Mouse (Mus musculus): ENCODE data around the gene Ets2. TPM values are rescaled to one million over a fixed set of nuclear protein-coding genes. Genes with fewer than 3 reads are reported as not detected.
A peak's percentile ranks its signal among the peaks of the same experiment; 100 is the strongest.

Ets2 gene
- polyA plus RNA-seq (2014; fragmentation: Nextera tagmentation; extraction: Ambion mirVana) = 55.7 and 56.8 TPM in 2 replicates

DNA sequence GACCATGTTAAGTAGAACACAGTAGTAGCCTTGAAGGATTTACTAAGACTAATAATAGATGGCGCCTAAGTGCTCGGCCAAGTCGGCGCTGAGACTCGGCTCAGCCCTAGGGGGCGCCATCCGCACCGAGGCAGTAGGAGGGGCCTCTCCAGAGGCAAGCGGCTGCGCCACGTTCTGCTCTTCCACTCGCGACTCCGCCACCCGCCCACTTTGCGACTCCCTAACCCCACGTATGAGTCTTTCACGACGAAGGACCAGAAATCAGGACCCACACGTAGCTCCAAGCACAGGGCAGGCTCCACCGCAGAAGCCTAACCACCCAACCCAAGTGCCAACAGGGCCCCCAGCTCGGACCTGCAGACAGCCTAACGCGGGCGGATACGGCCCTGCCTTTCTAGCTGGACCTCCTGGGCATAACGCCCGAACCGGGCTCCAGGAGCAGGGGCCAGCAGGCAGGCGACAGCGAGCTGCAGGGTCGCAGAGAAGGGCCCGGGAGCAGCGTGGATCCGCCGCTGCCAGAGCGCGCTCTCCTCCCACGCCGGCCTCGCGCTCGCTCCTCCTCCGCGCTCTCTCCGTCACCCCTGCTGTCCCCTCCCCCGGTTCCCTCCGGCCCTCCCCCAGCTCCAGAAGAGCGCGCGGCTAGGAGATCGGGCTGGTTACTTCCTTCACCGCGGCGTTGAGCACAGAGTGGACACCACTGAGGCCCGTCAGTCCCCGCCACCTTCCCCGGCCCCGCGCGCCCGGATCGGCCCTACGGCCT, at the start of gene Ets2:
TSS of gene Ets2 (plus strand) at position 274 of the 760 bp plus-strand sequence.
- Histone ChIP-seq H3K36me3 (ENCODE audit: control insufficient read depth, insufficient read depth, low read length) (peaks cover 13% of the 10 kb centered on the region), H3K4me3 (ENCODE audit: low read depth, low read length) (peak within 1 kb of the TSS; percentile 88), H3K9ac (ENCODE audit: low read depth, low read length) (peak within 1 kb of the TSS; percentile 98), H3K4me1 (ENCODE audit: control insufficient read depth, insufficient read depth, low read length) (peaks cover 21% of the 10 kb centered on the region), H3K9me3 (ENCODE audit: control insufficient read depth, low read length) (no peaks in the 10 kb centered on the region), H3K4me2 (ENCODE audit: low read depth, low read length) (peak within 1 kb of the TSS; percentile 83), H3K27ac (replicated peaks; ENCODE audit: low read depth, low read length) (peak within 1 kb of the TSS; percentile 95), H3K27me3 (replicated peaks; ENCODE audit: control insufficient read depth, insufficient read depth, low read length) (no peaks in the 10 kb centered on the region)
- DNase-seq (ENCODE audit: low spot score) (peak; percentile 94), ATAC-seq (ENCODE audit: low read depth) (peak; percentile 95)
- under 1% methylated on average over 32 of the region's 64 CpGs for WGBS

DNA sequence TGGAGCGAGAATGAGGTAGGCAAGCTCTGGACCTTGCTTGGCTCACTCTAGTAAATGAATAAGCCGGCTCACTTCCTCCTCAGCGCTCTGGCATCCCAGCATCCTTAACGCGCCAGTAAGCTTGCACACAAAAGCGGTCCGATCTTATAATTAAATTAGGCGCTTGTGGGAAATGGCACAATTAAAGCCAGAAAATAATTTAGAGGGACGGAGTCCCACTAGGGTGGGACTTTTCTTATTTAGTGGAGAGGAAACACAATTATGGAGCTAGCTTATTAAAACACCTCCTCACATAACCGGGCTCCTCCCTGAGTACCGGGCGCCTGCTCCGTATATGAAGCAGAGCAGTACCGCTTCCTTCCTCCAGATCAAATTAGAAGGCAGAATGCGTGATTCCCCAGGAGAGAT, 47.7 kb upstream of the Ets2 start:
- H3K27ac ChIP-seq (replicated peaks; ENCODE audit: low read depth, low read length) = no peak overlapping the region
- no peak overlapping the region for H3K9ac ChIP-seq (ENCODE audit: low read depth, low read length)
- H3K4me3 ChIP-seq (ENCODE audit: low read depth, low read length) = no peak overlapping the region
- H3K9me3 ChIP-seq (ENCODE audit: control insufficient read depth, low read length) = peaks cover 10% of the 10 kb centered on the region; the same call in 1 of the 2 replicates
- ATAC-seq (ENCODE audit: low read depth) = no peak
- no peaks in the 10 kb centered on the region for H3K27me3 ChIP-seq (replicated peaks; ENCODE audit: control insufficient read depth, insufficient read depth, low read length)
- no peaks in the 10 kb centered on the region for H3K36me3 ChIP-seq (ENCODE audit: control insufficient read depth, insufficient read depth, low read length)
- H3K4me2 ChIP-seq (ENCODE audit: low read depth, low read length) = no peak overlapping the region
- 71% methylated on average over 15 of the region's 15 CpGs for WGBS
- DNase-seq (ENCODE audit: low spot score) = peak; percentile 33
- no peaks in the 10 kb centered on the region for H3K4me1 ChIP-seq (ENCODE audit: control insufficient read depth, insufficient read depth, low read length)

DNA sequence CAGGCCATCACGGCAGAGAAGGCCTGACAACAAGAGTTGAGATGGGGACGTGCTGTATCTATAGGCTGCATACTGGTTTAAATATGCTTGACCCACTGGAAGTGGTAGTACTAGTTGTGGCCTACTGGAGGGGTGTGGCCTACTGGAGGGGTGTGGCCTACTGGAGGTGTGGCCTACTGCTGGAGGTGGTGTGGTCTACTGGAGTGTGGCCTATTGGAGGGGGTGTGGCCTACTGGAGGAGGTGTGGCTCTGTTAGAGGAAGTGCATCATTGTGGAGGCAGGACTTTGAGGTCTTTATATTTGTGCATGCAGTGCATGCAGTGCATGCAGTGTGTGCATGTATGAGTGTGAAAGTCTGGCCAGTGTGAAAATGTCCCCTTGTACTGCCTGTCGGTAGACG, 45.3 kb upstream of the Ets2 start:
- H3K27me3 ChIP-seq (replicated peaks; ENCODE audit: control insufficient read depth, insufficient read depth, low read length) = no peaks in the 10 kb centered on the region
- 98% methylated on average over 4 of the region's 4 CpGs for WGBS
- ATAC-seq (ENCODE audit: low read depth) (no peak), DNase-seq (ENCODE audit: low spot score) (no peak)
- no peak overlapping the region for H3K4me3 ChIP-seq (ENCODE audit: low read depth, low read length)
- no peak overlapping the region for H3K9ac ChIP-seq (ENCODE audit: low read depth, low read length)
- peaks cover 10% of the 10 kb centered on the region; the same call in 1 of the 2 replicates for H3K9me3 ChIP-seq (ENCODE audit: control insufficient read depth, low read length)
- H3K4me1 ChIP-seq (ENCODE audit: control insufficient read depth, insufficient read depth, low read length) = no peaks in the 10 kb centered on the region
- no peak overlapping the region for H3K27ac ChIP-seq (replicated peaks; ENCODE audit: low read depth, low read length)
- H3K4me2 ChIP-seq (ENCODE audit: low read depth, low read length) = no peak overlapping the region
- no peaks in the 10 kb centered on the region for H3K36me3 ChIP-seq (ENCODE audit: control insufficient read depth, insufficient read depth, low read length)

DNA sequence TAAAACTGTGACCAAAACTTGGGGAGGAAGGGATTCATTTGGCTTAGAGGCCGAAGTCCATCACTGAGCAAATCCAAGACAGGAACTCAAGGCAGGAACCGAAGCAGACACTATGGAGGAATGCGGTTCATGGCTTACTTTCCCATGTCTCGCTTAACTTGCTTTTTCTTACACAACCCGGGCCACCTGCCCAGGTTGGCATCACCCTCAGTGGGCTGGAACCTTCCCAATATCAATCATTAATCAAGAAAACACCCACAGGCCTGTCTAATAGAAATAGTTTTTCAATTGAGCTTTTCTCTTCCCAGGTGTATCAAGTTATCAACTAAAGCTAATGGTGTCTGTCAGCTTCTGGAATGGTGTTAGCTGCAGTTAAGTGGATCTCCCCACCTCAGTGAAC, 44.7 kb upstream of the Ets2 start:
- H3K36me3 ChIP-seq (ENCODE audit: control insufficient read depth, insufficient read depth, low read length) = no peaks in the 10 kb centered on the region
- DNase-seq (ENCODE audit: low spot score) (no peak), ATAC-seq (ENCODE audit: low read depth) (no peak)
- 95% methylated on average over 5 of the region's 5 CpGs for WGBS
- H3K27me3 ChIP-seq (replicated peaks; ENCODE audit: control insufficient read depth, insufficient read depth, low read length) = no peaks in the 10 kb centered on the region
- H3K4me2 ChIP-seq (ENCODE audit: low read depth, low read length) = no peak overlapping the region
- peaks cover 10% of the 10 kb centered on the region; the same call in 1 of the 2 replicates for H3K9me3 ChIP-seq (ENCODE audit: control insufficient read depth, low read length)
- no peak overlapping the region for H3K9ac ChIP-seq (ENCODE audit: low read depth, low read length)
- H3K4me3 ChIP-seq (ENCODE audit: low read depth, low read length) = no peak overlapping the region
- H3K4me1 ChIP-seq (ENCODE audit: control insufficient read depth, insufficient read depth, low read length) = no peaks in the 10 kb centered on the region
- H3K27ac ChIP-seq (replicated peaks; ENCODE audit: low read depth, low read length) = no peak overlapping the region

DNA sequence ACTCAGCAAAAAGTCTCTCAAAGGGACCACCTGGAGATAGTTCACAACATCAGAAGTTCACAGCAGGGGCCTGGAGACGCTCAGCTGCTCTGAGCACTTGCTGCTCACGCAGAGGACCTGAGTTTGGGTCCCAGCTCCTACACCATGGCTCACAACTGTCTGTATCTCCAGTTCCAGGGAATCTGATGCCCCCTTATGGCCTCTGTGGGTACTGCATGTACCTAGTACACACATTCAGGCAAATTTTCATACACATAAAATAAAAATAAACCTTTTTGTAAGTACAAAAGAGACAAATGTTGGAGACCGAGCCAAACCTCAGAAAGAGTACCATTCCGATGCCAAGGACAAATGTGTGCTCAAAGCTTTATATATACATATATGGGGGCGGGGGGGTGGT, 44.1 kb upstream of the Ets2 start:
- no peaks in the 10 kb centered on the region for H3K27me3 ChIP-seq (replicated peaks; ENCODE audit: control insufficient read depth, insufficient read depth, low read length)
- 91% methylated on average over 5 of the region's 5 CpGs for WGBS
- ATAC-seq (ENCODE audit: low read depth) = no peak
- H3K4me1 ChIP-seq (ENCODE audit: control insufficient read depth, insufficient read depth, low read length) = no peaks in the 10 kb centered on the region
- no peak overlapping the region for H3K4me3 ChIP-seq (ENCODE audit: low read depth, low read length)
- H3K9ac ChIP-seq (ENCODE audit: low read depth, low read length) = no peak overlapping the region
- no peak overlapping the region for H3K4me2 ChIP-seq (ENCODE audit: low read depth, low read length)
- no peak overlapping the region for H3K27ac ChIP-seq (replicated peaks; ENCODE audit: low read depth, low read length)
- no peak for DNase-seq (ENCODE audit: low spot score)
- no peaks in the 10 kb centered on the region for H3K36me3 ChIP-seq (ENCODE audit: control insufficient read depth, insufficient read depth, low read length)
- peaks cover 10% of the 10 kb centered on the region; the same call in 1 of the 2 replicates for H3K9me3 ChIP-seq (ENCODE audit: control insufficient read depth, low read length)

DNA sequence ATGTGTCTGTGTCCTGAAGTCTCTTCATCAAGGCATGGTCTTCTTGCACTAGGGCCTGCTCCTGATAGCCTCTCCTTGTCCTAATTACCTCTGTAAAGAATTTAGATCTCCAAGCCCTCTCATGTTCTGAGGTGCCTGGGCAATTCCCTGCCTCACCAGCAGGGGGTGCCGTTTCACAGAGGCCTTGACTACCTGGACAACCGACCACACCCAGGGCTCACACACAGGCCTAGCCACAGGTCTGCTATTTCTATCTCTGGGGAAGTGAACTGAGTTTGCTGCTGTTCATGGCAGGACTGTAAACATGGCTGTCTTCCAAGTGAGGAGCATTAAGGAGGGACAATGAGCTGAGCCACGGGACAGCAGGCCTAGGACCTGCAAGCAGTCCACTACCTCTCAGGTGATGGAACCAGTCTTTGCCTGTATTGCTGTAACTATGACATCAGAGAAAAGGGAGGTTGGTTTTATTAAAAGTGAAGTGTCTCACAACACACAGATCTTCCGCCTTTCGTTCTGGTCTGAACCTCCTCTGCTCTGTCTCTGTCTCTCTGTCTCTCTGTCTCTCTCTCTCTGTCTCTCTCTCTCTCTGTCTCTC, 42.9 kb upstream of the Ets2 start:
- H3K9me3 ChIP-seq (ENCODE audit: control insufficient read depth, low read length) = peaks cover 10% of the 10 kb centered on the region; the same call in 1 of the 2 replicates
- no peaks in the 10 kb centered on the region for H3K27me3 ChIP-seq (replicated peaks; ENCODE audit: control insufficient read depth, insufficient read depth, low read length)
- DNase-seq (ENCODE audit: low spot score) (peak; percentile 30), ATAC-seq (ENCODE audit: low read depth) (0 out of 2 replicates have a peak, but pooled peaks have one; percentile 23)
- H3K36me3 ChIP-seq (ENCODE audit: control insufficient read depth, insufficient read depth, low read length) = no peaks in the 10 kb centered on the region
- 52% methylated on average over 5 of the region's 5 CpGs for WGBS
- no peak overlapping the region for H3K4me2 ChIP-seq (ENCODE audit: low read depth, low read length)
- peak overlapping the region; percentile 72 for H3K27ac ChIP-seq (replicated peaks; ENCODE audit: low read depth, low read length)
- no peak overlapping the region for H3K4me3 ChIP-seq (ENCODE audit: low read depth, low read length)
- H3K9ac ChIP-seq (ENCODE audit: low read depth, low read length) = no peak overlapping the region
- H3K4me1 ChIP-seq (ENCODE audit: control insufficient read depth, insufficient read depth, low read length) = no peaks in the 10 kb centered on the region

DNA sequence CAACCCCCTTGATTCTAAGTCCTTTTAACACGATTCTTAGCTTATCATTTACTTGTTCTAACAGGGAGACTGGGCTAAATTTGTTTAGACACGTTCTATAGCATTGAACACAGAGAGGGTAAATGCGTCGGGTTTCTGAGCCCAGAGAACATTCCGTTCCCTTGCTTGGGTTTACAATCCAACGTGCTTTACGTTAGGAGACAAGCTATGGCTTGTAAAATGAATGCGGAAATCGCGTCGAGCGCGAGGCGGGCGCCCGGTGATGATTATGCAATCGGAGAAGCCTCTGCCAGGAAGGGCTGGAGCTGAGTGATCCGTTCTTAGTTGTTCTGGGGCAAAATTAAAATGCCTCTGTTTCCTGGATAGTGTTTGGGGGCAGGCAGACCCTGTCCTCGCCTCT, 42.4 kb upstream of the Ets2 start:
- Histone ChIP-seq H3K27ac (replicated peaks; ENCODE audit: low read depth, low read length) (peak overlapping the region; percentile 72), H3K4me2 (ENCODE audit: low read depth, low read length) (no peak overlapping the region), H3K9ac (ENCODE audit: low read depth, low read length) (no peak overlapping the region), H3K36me3 (ENCODE audit: control insufficient read depth, insufficient read depth, low read length) (no peaks in the 10 kb centered on the region), H3K4me3 (ENCODE audit: low read depth, low read length) (no peak overlapping the region), H3K4me1 (ENCODE audit: control insufficient read depth, insufficient read depth, low read length) (no peaks in the 10 kb centered on the region), H3K9me3 (ENCODE audit: control insufficient read depth, low read length) (peaks cover 10% of the 10 kb centered on the region; the same call in 1 of the 2 replicates), H3K27me3 (replicated peaks; ENCODE audit: control insufficient read depth, insufficient read depth, low read length) (no peaks in the 10 kb centered on the region)
- DNase-seq (ENCODE audit: low spot score) (peak; percentile 90), ATAC-seq (ENCODE audit: low read depth) (peak; percentile 83)
- 56% methylated on average over 19 of the region's 19 CpGs for WGBS

DNA sequence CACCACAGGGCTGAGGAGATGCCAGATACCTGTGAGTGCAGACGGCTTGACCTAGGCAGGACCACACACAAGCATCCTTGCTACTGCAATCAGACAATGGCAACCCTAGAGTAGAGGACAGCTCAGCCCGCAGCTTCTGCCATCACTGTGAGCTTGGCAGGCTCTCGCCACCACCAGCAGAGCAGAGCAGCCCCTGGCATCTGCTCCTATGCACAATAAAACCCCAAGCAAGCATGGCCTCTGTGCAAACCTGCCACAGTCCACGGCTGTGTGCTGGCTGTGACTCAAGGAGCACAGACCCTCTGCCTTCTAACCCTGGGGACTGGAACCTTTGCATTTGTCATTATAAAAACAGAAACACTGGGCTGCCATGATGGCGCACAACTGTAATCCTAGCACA, 41.0 kb upstream of the Ets2 start:
- H3K27ac ChIP-seq (replicated peaks; ENCODE audit: low read depth, low read length) = no peak overlapping the region
- ATAC-seq (ENCODE audit: low read depth) (no peak), DNase-seq (ENCODE audit: low spot score) (no peak)
- H3K4me2 ChIP-seq (ENCODE audit: low read depth, low read length) = no peak overlapping the region
- WGBS = 79% methylated on average over 5 of the region's 5 CpGs
- H3K9me3 ChIP-seq (ENCODE audit: control insufficient read depth, low read length) = peaks cover 10% of the 10 kb centered on the region; the same call in 1 of the 2 replicates
- no peak overlapping the region for H3K4me3 ChIP-seq (ENCODE audit: low read depth, low read length)
- no peaks in the 10 kb centered on the region for H3K4me1 ChIP-seq (ENCODE audit: control insufficient read depth, insufficient read depth, low read length)
- H3K36me3 ChIP-seq (ENCODE audit: control insufficient read depth, insufficient read depth, low read length) = no peaks in the 10 kb centered on the region
- no peak overlapping the region for H3K9ac ChIP-seq (ENCODE audit: low read depth, low read length)
- H3K27me3 ChIP-seq (replicated peaks; ENCODE audit: control insufficient read depth, insufficient read depth, low read length) = no peaks in the 10 kb centered on the region

Measured in embryonic facial prominence, embryonic 14.5 days (tissue).